ENCODE assay signal across 15 mouse cellular contexts in genomic region chr6:52481975-52482374, GRCm38 (mm10).
"Had no signal": no experiment of that assay in that cellular context is flagged by ENCODE, and none has a peak within 500 bp of the region (broad histone marks: within the 10 kb centered on the region; RNA-seq: fewer than 3 reads in every experiment).

No protein-coding gene starts in this region.

- H3K9me3 ChIP-seq: limb, embryonic 12.5 days; liver, embryonic 13.5 days; lung, embryonic 15.5 days; midbrain, embryonic 13.5 days; neural tube, embryonic 15.5 days had no signal

- H3K36me3 ChIP-seq: limb, embryonic 12.5 days; liver, embryonic 13.5 days; lung, embryonic 15.5 days; midbrain, embryonic 13.5 days; neural tube, embryonic 15.5 days had no signal

- DNase-seq: kidney, adult 11 months; kidney, postnatal 14 days; liver; liver, embryonic 13.5 days; liver, postnatal 0 days; lung, postnatal 14 days; right cerebral cortex, adult 18-20 months; right cerebral cortex, postnatal 25 days had no signal

- H3K9ac ChIP-seq: limb, embryonic 12.5 days; liver, embryonic 13.5 days; liver, postnatal 0 days; lung, embryonic 15.5 days; midbrain, embryonic 13.5 days; neural tube, embryonic 15.5 days had no signal

- ATAC-seq: hindbrain, postnatal 0 days; liver, postnatal 0 days; midbrain, embryonic 13.5 days had no signal

- H3K4me3 ChIP-seq: left cerebral cortex, adult 2 months; limb, embryonic 12.5 days; liver, embryonic 13.5 days; lung, embryonic 15.5 days; midbrain, embryonic 13.5 days; myocyte; neural tube, embryonic 15.5 days had no signal

- H3K4me2 ChIP-seq: limb, embryonic 12.5 days; liver, embryonic 13.5 days; lung, embryonic 15.5 days; midbrain, embryonic 13.5 days; neural tube, embryonic 15.5 days had no signal

- H3K27ac ChIP-seq: hindbrain, postnatal 0 days; left cerebral cortex, adult 2 months; limb, embryonic 12.5 days; liver, embryonic 13.5 days; lung, embryonic 15.5 days; midbrain, embryonic 13.5 days; neural tube, embryonic 15.5 days had no signal

- H3K27me3 ChIP-seq: liver, embryonic 13.5 days; lung, embryonic 15.5 days; midbrain, embryonic 13.5 days; neural tube, embryonic 15.5 days had no signal

- H3K4me1 ChIP-seq: midbrain, embryonic 13.5 days had no signal
